Mouse (Mus musculus) hindbrain, embryonic 16.5 days (tissue): ENCODE data around the gene Gm11541. TPM values are rescaled to one million over a fixed set of nuclear protein-coding genes. Genes with fewer than 3 reads are reported as not detected.

Experiments
- ATAC-seq: fragments of 200-750 bp; cut with Nextera tagmentation; 2 replicates; pipeline ENCODE4 v1.8.0; 2017; ENCODE audit warnings: moderate TSS enrichment, moderate library complexity
- H3K27ac ChIP-seq: fragments of 300-500 bp; sonication (generic); 2 replicates; pipeline ENCODE4 v1.5.1; 2014; ENCODE audit warnings: low read depth, mild to moderate bottlenecking, control low read depth, low read length, moderate library complexity
- H3K27me3 ChIP-seq: fragments of 300-500 bp; sonication (generic); replicated peaks from 2 replicates; pipeline ENCODE4 v1.6.1; 2014; ENCODE audit warnings: low read length; ENCODE audit not compliant: control insufficient read depth, insufficient read depth
- H3K36me3 ChIP-seq: fragments of 300-500 bp; sonication (generic); 2 replicates; pipeline ENCODE4 v1.6.1; 2014; ENCODE audit warnings: mild to moderate bottlenecking, low read length, moderate library complexity, mixed read lengths; ENCODE audit not compliant: control insufficient read depth, insufficient read depth
- H3K4me1 ChIP-seq: fragments of 300-500 bp; sonication (generic); 2 replicates; pipeline ENCODE4 v1.6.1; 2014; ENCODE audit warnings: low read depth, low read length; ENCODE audit not compliant: control insufficient read depth, insufficient read depth
- H3K4me2 ChIP-seq: fragments of 300-500 bp; sonication (generic); 2 replicates; pipeline ENCODE4 v1.6.1; 2014; ENCODE audit warnings: mild to moderate bottlenecking, low read length, control low read depth, moderate library complexity
- H3K4me3 ChIP-seq: fragments of 300-500 bp; sonication (generic); 2 replicates; pipeline ENCODE4 v1.5.1; 2014; ENCODE audit warnings: mild to moderate bottlenecking, low read length, control low read depth, moderate library complexity
- H3K9ac ChIP-seq: fragments of 300-500 bp; sonication (generic); 2 replicates; pipeline ENCODE4 v1.6.1; 2014; ENCODE audit warnings: low read depth, mild to moderate bottlenecking, control low read depth, low read length, moderate library complexity
- H3K9me3 ChIP-seq: fragments of 300-500 bp; sonication (generic); 2 replicates; pipeline ENCODE4 v1.6.1; 2014; ENCODE audit warnings: mild to moderate bottlenecking, low read length, moderate library complexity; ENCODE audit not compliant: control insufficient read depth
- WGBS: fragments of 180-500 bp; shearing (Covaris S2); extraction: QIAGEN DNeasy Blood & Tissue Kit; methylation state at CpG from one replicate; pipeline ENCODE4 v1.1.7; 2014; 5-methylcytosine and 5-hydroxymethylcytosine counted together
- polyA plus RNA-seq: library from polyadenylated mRNA; unstranded; fragments of >200 nt; fragmentation: Nextera tagmentation; extraction: Ambion mirVana; gene quantifications from 2 replicates; pipeline ENCODE4 v1.2.1, GENCODE M21; 2015

Gm11541 gene
- polyA plus RNA-seq = 0.27 and 0.35 TPM in 2 replicates

- H3K27ac ChIP-seq = no peak within 1 kb of the TSS
- WGBS = 52% methylated on average over 5 of the region's 5 CpGs
- no peak within 1 kb of the TSS for H3K4me3 ChIP-seq
- no peaks in the 10 kb centered on the region for H3K36me3 ChIP-seq
- H3K4me2 ChIP-seq = no peak within 1 kb of the TSS
- peaks cover 4% of the 10 kb centered on the region; the same call in 1 of the 2 replicates for H3K4me1 ChIP-seq
- no peaks in the 10 kb centered on the region for H3K27me3 ChIP-seq
- ATAC-seq = no peak; the same call in 1 of the 2 replicates
- H3K9ac ChIP-seq = no peak within 1 kb of the TSS
- H3K9me3 ChIP-seq = no peaks in the 10 kb centered on the region
Measured at GRCm38 (mm10) chr11:94704472-94704871, at the start of gene Gm11541. Gene Gm11541 (minus strand): TSS chr11:94704499.

- Histone ChIP-seq H3K27me3 (no peaks in the 10 kb centered on the region), H3K9me3 (no peaks in the 10 kb centered on the region), H3K4me1 (no peaks in the 10 kb centered on the region), H3K27ac (no peak overlapping the region), H3K9ac (no peak overlapping the region), H3K4me2 (no peak overlapping the region), H3K4me3 (no peak overlapping the region), H3K36me3 (no peaks in the 10 kb centered on the region)
- WGBS = 75% methylated on average over 2 of the region's 2 CpGs
- no peak for ATAC-seq
Measured at GRCm38 (mm10) chr11:94752946-94753713, 48.8 kb upstream of the Gm11541 start.

- Histone ChIP-seq H3K9me3 (no peaks in the 10 kb centered on the region), H3K4me2 (no peak within 1 kb of the TSS), H3K4me3 (no peak within 1 kb of the TSS), H3K4me1 (no peaks in the 10 kb centered on the region), H3K9ac (no peak within 1 kb of the TSS), H3K36me3 (no peaks in the 10 kb centered on the region), H3K27me3 (no peaks in the 10 kb centered on the region), H3K27ac (no peak within 1 kb of the TSS)
- ATAC-seq = no peak
- WGBS = 77% methylated on average over 26 of the region's 29 CpGs
Measured at GRCm38 (mm10) chr11:94741732-94742272, 37.5 kb upstream of the Gm11541 start, which contains the start of gene Cdc34b. Gene Cdc34b (plus strand): TSS chr11:94741782.

- 70% methylated on average over 2 of the region's 2 CpGs for WGBS
- Histone ChIP-seq H3K27ac (no peak overlapping the region), H3K4me2 (no peak overlapping the region), H3K9me3 (no peaks in the 10 kb centered on the region), H3K36me3 (no peaks in the 10 kb centered on the region), H3K27me3 (no peaks in the 10 kb centered on the region), H3K4me3 (no peak overlapping the region), H3K4me1 (no peaks in the 10 kb centered on the region), H3K9ac (no peak overlapping the region)
- ATAC-seq = no peak
Measured at GRCm38 (mm10) chr11:94735746-94736145, 31.4 kb upstream of the Gm11541 start.

- Histone ChIP-seq H3K27ac (no peak overlapping the region), H3K36me3 (no peaks in the 10 kb centered on the region), H3K4me2 (no peak overlapping the region), H3K4me3 (no peak overlapping the region), H3K9me3 (no peaks in the 10 kb centered on the region), H3K27me3 (no peaks in the 10 kb centered on the region), H3K9ac (no peak overlapping the region), H3K4me1 (no peaks in the 10 kb centered on the region)
- no peak for ATAC-seq
- 49% methylated on average over 8 of the region's 8 CpGs for WGBS
Measured at GRCm38 (mm10) chr11:94732773-94733172, 28.5 kb upstream of the Gm11541 start.

- H3K27me3 ChIP-seq = no peaks in the 10 kb centered on the region
- H3K9ac ChIP-seq = no peak overlapping the region; the same call in 1 of the 2 replicates
- H3K9me3 ChIP-seq = no peaks in the 10 kb centered on the region
- no peak overlapping the region for H3K4me3 ChIP-seq
- no peak for ATAC-seq
- 88% methylated on average over 12 of the region's 12 CpGs for WGBS
- H3K4me2 ChIP-seq = no peak overlapping the region
- no peaks in the 10 kb centered on the region for H3K36me3 ChIP-seq
- H3K27ac ChIP-seq = no peak overlapping the region
- H3K4me1 ChIP-seq = no peaks in the 10 kb centered on the region
Measured at GRCm38 (mm10) chr11:94731229-94731628, 26.9 kb upstream of the Gm11541 start.

- no peaks in the 10 kb centered on the region for H3K27me3 ChIP-seq
- ATAC-seq = no peak
- no peak overlapping the region for H3K27ac ChIP-seq
- WGBS = 34% methylated on average over 5 of the region's 5 CpGs
- no peak overlapping the region for H3K4me3 ChIP-seq
- no peak overlapping the region for H3K9ac ChIP-seq
- H3K4me1 ChIP-seq = no peaks in the 10 kb centered on the region
- H3K36me3 ChIP-seq = no peaks in the 10 kb centered on the region
- H3K4me2 ChIP-seq = no peak overlapping the region
- H3K9me3 ChIP-seq = no peaks in the 10 kb centered on the region
Measured at GRCm38 (mm10) chr11:94730261-94730660, 26.0 kb upstream of the Gm11541 start.

GRCm38 (mm10) chr11:94729565-94729964 is 25.3 kb upstream of the Gm11541 start:
- H3K27me3 ChIP-seq = no peaks in the 10 kb centered on the region
- no peak overlapping the region for H3K27ac ChIP-seq
- no peak overlapping the region for H3K4me3 ChIP-seq
- no peaks in the 10 kb centered on the region for H3K9me3 ChIP-seq
- no peak overlapping the region for H3K4me2 ChIP-seq
- no peak for ATAC-seq
- H3K4me1 ChIP-seq = no peaks in the 10 kb centered on the region
- H3K36me3 ChIP-seq = no peaks in the 10 kb centered on the region
- 28% methylated on average over 4 of the region's 4 CpGs for WGBS
- H3K9ac ChIP-seq = no peak overlapping the region

- Histone ChIP-seq H3K36me3 (no peaks in the 10 kb centered on the region), H3K27me3 (no peaks in the 10 kb centered on the region), H3K27ac (no peak overlapping the region), H3K4me1 (no peaks in the 10 kb centered on the region), H3K4me3 (no peak overlapping the region), H3K9ac (no peak overlapping the region), H3K4me2 (no peak overlapping the region), H3K9me3 (no peaks in the 10 kb centered on the region)
- WGBS = 87% methylated on average over 3 of the region's 3 CpGs
- no peak for ATAC-seq
Measured at GRCm38 (mm10) chr11:94728545-94728944, 24.2 kb upstream of the Gm11541 start.
